Mouse (Mus musculus): Measurements from ENCODE around the gene Brd7.

Brd7 gene

DNA sequence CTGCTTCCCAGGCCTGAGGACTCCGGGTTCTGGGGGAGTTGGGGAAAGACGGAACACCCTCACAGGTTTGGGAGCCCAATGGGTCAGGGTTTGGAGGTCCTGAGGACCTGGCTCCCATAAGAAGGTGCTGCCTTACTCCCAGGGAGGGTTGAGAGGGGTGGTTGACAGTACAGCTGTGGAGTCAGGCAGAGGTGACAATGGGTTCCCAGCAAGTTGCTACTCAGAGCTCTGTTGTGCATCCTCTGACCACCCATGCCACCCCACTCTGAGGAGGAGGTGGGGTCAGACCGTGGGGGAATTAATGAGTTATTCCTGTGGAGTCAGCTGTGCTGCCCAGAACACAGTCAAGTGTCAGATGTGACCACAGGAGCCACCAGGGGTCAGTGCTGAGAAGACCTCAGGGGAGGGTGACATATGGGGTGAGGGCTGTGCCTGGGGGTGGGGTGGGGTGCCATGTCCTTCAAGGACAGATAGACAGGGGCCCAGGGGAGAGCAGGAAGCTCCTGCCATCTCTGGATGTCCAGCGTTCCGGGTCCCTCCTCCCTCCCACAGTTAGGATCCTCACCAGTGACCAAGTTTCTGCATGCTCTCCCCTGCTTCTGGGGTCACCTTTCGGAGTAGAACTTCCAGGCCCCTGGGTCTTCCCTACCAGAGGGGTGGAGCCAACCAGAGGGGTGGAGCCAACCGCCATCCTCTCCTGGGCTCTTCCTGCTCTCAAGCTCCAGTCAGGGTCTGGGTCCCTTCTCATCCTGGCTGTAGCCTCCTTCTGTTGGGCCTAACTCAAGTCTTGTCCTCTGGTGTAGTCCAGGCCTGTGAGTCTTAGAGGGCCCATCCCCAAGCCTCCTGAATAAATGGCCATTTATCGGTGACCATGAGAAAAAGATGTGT, 76.3 kb downstream of the Brd7 start:
- no peak for DNase-seq (ENCODE audit: extremely low read depth, low read depth, low spot score)

- DNase-seq (ENCODE audit: extremely low read depth, low read depth, low spot score), result no peak
Observed at GRCm38 (mm10) chr8:88284738-88285137, 77.3 kb downstream of the Brd7 start.

- no peak for DNase-seq (ENCODE audit: extremely low read depth, low read depth, low spot score)
Observed at GRCm38 (mm10) chr8:88283243-88284115, 78.5 kb downstream of the Brd7 start.

- DNase-seq (ENCODE audit: extremely low read depth, low read depth, low spot score), result peak; percentile 49
Observed at GRCm38 (mm10) chr8:88282684-88283083, 79.3 kb downstream of the Brd7 start.
